Mouse (Mus musculus): ENCODE data around the gene Plod3. TPM values are rescaled to one million over a fixed set of nuclear protein-coding genes. Genes with fewer than 3 reads are reported as not detected.
A peak's percentile ranks its signal among the peaks of the same experiment; 100 is the strongest.

Gene Plod3
- polyA plus RNA-seq, 1 experiment: 29.6 TPM

- DNase-seq (ENCODE audit: low read depth, low spot score): no peak
- 83% methylated on average over 2 of the region's 2 CpGs for WGBS
These were observed 13.8 kb downstream of the Plod3 start for GRCm38 (mm10) chr5:137000612-137001011.

DNA sequence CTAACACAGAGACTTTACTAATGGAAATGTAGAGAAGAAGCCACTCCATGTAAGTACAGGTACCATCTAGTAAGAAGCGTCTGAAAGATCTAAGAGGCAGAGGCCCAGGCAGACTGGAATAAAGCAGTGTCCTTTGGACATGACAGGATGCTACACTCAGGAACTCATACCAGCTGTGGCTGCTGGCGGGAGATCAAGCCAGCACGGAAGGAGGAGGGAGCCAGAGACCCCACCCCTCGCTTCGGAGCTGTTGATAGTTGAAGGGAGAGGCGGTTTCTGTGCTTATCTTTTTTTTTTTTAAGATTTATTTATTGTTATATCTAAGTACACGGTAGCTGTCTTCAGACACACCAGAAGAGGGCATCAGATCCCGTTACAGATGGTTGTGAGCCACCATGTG lies 20.5 kb downstream of the Plod3 start:
- DNase-seq (ENCODE audit: low read depth, low spot score): no peak
- 35% methylated on average over 8 of the region's 8 CpGs for WGBS

GRCm38 (mm10) chr5:137009988-137010387 lies 23.2 kb downstream of the Plod3 start:
- DNase-seq (ENCODE audit: low read depth, low spot score): no peak
- WGBS: 20% methylated on average over 3 of the region's 3 CpGs

DNA sequence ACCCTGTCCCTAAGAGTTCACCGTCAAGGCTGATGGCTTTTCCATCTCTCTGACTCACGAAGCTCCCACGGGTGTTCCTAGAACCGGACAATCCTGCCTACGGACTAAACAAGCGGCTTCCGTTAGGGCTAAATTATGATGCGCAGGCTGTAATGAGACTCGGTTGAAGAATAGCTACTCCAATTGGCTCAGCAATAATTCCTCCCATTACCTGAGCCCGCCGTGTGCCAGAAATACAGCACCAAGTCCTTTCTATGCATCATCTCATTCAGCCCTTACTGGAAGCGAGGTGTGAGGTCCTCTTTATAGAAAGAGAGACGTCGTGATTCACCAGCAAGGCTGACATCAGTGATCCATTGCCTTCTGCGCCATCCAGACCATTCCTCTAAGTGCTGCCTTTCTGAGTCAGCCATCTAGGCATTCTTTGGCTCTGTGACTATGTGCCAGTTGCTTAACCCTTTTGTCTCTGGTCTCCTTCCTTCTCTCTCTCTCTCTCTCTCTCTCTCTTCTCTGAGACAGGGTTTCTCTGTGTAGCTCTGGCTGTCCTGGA lies 25.7 kb downstream of the Plod3 start:
- WGBS: 66% methylated on average over 15 of the region's 15 CpGs

GRCm38 (mm10) chr5:137015913-137016312 lies 29.1 kb downstream of the Plod3 start:
- 88% methylated on average over 3 of the region's 3 CpGs for WGBS

More for the DNA sequence above, 25.7 kb downstream of the Plod3 start:
- DNase-seq (ENCODE audit: low read depth, low spot score): no peak

DNA sequence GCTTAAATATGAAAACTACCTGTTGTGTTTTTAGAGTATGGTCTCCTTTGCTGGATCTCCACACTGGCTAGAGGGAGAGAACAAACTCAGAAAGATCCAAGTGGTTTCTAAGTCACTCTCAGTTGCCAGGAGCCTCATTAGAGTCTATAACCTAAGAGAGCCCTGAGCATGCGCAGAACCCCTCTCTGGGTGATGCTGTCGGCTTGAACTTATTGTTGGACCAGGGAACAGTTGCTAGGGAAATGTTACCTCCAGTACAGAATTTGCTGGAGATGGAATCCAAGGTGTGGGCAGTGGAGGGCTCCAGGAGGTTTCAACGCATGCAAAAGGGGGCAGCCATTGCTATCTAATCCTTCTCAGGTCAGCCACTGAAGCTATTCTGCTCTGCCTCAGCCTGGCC lies 37.5 kb downstream of the Plod3 start:
- 50% methylated on average over 3 of the region's 3 CpGs for WGBS
- no peak for DNase-seq (ENCODE audit: low read depth, low spot score)

More at GRCm38 (mm10) chr5:137015913-137016312, 29.1 kb downstream of the Plod3 start:
- DNase-seq (ENCODE audit: low read depth, low spot score): no peak

DNA sequence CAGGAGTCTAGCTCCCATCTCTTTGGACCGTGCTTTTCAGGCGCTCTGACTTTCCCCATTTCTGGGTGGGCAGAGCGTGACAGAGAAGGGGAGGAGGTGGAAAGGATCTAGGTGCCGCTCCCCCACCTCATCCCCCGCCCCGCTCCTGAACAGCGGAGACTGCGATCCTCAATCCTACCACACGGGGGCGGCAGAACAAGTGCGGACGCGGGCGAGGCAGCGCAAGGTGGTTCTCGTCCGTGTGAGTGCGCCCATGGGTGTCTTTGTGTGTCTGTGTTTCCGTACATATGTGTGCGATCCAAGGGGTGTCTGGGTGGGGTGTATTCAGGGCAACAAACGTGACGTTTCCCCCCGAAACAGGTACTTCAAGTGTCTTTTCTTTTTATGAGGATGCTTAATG lies 38.3 kb downstream of the Plod3 start:
- under 1% methylated on average over 23 of the region's 23 CpGs for WGBS
- DNase-seq (ENCODE audit: low read depth, low spot score): peak; percentile 31

GRCm38 (mm10) chr5:137026092-137026491 lies 39.3 kb downstream of the Plod3 start, which contains the start of gene Vgf:
TSS of gene Vgf (plus strand) at chr5:137026392.
- 15% methylated on average over 4 of the region's 4 CpGs for WGBS
- no peak for DNase-seq (ENCODE audit: low read depth, low spot score)

- no peak for DNase-seq (ENCODE audit: low read depth, low spot score)
- WGBS: 5% methylated on average over 29 of the region's 29 CpGs
These were observed 41.9 kb downstream of the Plod3 start for GRCm38 (mm10) chr5:137028561-137029272.

GRCm38 (mm10) chr5:137029273-137029585 lies 42.4 kb downstream of the Plod3 start:
- 3% methylated on average over 8 of the region's 8 CpGs for WGBS

DNA sequence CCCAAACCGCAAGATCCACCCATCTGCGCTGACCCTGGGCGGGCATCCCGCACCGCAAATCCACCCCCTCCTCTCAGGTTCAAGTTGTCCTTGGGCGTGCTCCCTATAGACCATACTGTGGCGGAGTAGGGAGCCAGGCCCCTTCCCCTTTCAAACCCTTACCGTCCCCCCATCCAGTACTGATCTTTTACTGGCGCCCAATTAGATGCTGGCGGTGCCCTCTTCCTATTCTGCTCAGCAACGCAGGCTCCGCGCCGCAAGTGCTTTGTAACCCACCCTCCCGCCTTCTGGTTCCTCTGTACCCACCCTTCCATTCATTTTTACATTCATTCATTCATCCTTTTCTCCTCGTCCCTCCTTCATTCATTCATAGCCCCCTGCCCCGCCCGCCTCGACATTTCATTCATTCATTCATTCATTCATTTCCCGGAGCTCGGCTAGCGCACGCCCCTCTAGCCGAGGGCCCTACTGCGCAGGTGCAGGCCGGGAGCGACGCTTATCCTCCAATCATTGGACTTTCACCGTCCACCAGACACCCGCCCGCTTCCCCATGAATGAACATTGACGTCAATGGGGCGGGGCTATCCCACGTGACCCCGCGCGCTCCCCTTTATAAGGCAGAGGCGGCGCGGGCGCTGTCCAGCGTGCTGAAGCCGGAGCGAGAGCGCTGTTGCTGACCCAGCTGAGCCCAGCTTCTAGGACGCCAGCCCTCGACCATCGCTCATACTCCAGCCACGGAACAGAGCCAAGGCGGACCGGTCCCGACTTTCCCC lies 43.0 kb downstream of the Plod3 start:
- WGBS: 1% methylated on average over 52 of the region's 52 CpGs
- DNase-seq (ENCODE audit: low read depth, low spot score): peak; percentile 84

More at GRCm38 (mm10) chr5:137029273-137029585, 42.4 kb downstream of the Plod3 start:
- no peak for DNase-seq (ENCODE audit: low read depth, low spot score)

- WGBS: 17% methylated on average over 22 of the region's 22 CpGs
- DNase-seq (ENCODE audit: low read depth, low spot score): no peak
These were observed 43.6 kb downstream of the Plod3 start for GRCm38 (mm10) chr5:137030416-137030810.

DNA sequence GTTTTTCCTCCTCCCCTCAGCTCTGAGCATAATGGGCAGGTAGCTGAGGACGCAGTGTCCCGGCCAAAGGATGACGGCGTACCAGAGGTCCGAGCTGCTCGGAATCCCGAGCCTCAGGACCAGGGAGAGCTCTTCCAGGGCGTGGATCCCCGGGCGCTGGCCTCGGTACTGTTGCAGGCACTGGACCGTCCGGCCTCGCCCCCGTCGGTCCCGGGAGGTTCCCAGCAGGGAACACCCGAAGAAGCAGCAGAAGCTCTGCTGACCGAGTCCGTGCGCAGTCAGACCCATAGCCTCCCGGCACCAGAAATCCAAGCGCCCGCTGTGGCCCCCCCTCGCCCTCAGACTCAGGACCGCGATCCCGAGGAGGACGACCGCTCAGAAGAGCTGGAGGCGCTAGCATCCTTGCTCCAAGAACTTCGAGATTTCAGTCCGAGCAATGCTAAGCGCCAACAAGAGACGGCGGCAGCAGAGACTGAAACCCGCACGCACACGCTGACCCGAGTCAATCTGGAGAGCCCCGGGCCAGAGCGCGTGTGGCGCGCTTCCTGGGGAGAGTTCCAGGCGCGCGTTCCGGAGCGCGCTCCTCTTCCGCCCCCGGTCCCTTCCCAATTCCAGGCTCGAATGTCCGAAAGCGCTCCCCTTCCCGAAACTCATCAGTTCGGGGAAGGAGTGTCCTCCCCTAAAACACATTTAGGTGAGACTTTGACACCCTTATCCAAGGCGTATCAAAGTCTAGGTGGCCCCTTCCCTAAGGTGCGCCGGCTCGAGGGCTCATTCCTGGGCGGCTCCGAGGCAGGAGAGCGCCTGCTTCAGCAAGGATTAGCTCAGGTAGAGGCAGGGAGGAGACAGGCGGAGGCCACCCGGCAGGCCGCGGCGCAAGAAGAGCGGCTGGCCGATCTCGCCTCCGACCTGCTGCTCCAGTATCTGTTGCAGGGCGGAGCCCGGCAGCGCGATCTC lies 44.5 kb downstream of the Plod3 start:
- 2% methylated on average over 78 of the region's 78 CpGs for WGBS
- DNase-seq (ENCODE audit: low read depth, low spot score): no peak

- DNase-seq (ENCODE audit: low read depth, low spot score): no peak
- WGBS: 2% methylated on average over 33 of the region's 33 CpGs
These were observed 45.2 kb downstream of the Plod3 start for GRCm38 (mm10) chr5:137032033-137032421.

GRCm38 (mm10) chr5:137032641-137033074 lies 45.8 kb downstream of the Plod3 start:
- peak; percentile 58 for DNase-seq (ENCODE audit: low read depth, low spot score)
- WGBS: under 1% methylated on average over 49 of the region's 49 CpGs

DNA sequence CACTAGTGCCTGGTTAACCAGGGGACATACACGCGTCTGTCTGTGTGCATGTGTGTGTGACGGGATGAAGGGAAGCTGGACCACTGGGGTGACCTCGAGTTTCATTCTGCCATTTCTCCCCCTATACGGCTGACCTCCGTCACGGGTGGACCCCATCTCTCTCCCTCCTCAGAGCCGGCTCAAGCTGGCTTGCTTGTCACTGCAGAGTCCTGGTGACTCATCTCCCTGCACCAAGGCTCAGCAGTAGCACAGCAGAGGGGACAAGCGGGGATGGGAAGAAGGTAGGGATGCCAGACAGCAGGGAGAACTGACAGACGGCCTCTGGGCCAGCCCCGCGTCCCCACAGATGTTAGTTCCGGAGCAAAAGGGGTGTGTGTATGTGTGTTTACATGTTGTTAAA lies 49.4 kb downstream of the Plod3 start:
- WGBS: 86% methylated on average over 13 of the region's 13 CpGs
- no peak for DNase-seq (ENCODE audit: low read depth, low spot score)

- WGBS: 57% methylated on average over 10 of the region's 10 CpGs
- no peak for DNase-seq (ENCODE audit: low read depth, low spot score)
These were observed 52.6 kb downstream of the Plod3 start for GRCm38 (mm10) chr5:137039453-137039852.

DNA sequence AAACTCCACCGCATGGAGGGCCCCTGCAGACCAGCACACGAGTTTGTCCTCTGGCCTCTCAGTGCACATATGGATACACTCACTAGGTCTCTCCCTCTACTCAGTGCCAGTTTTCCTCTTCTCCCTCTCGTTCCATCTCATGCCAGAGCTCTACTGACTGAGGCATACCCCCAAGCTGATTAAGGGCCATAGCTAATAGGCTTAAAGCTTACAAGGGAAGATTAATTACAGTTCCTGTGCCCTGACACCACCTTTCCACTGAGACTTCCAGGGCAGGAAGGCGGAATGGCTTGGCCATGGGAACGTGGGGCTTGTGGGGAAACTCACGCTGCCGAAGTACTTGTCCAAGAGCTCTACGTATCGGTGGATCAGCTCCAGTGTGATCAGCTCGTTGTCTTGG lies 54.6 kb downstream of the Plod3 start:
- 90% methylated on average over 10 of the region's 10 CpGs for whole genome bisulfite sequencing

GRCm38 (mm10) chr5:137043997-137044396 lies 57.2 kb downstream of the Plod3 start:
- WGBS: 94% methylated on average over 7 of the region's 7 CpGs

More for the DNA sequence above, 54.6 kb downstream of the Plod3 start:
- no peak for DNase-seq (ENCODE audit: low read depth, low spot score)

More at GRCm38 (mm10) chr5:137043997-137044396, 57.2 kb downstream of the Plod3 start:
- no peak for DNase-seq (ENCODE audit: low read depth, low spot score)
